Mouse (Mus musculus): ENCODE data around the gene Trim38. TPM values are rescaled to one million over a fixed set of nuclear protein-coding genes. Genes with fewer than 3 reads are reported as not detected.

The Trim38 gene
- polyA plus RNA-seq, 2 experiments: 0.06 TPM; not detected in 1

GRCm38 (mm10) chr13:23742007-23742406 lies 27.7 kb upstream of the Trim38 start:
- ATAC-seq (ENCODE audit: insufficient read depth) (no peak), DNase-seq (ENCODE audit: low read depth in 3 of 3, low spot score in 3 of 3) (no peak)
- no peaks in the 10 kb centered on the region for H3K9me3 ChIP-seq (ENCODE audit: control insufficient read depth, low read length)
- H3K9ac ChIP-seq (replicated peaks): peak overlapping the region; percentile 73
- TF ChIP-seq EP300 (IDR thresholded peaks at IDR 0.05; ENCODE audit: low read depth) (no peak), CTCF (IDR thresholded peaks at IDR 0.05; ENCODE audit: low read depth) (no peak)
- H3K27ac ChIP-seq: peak overlapping the region; percentile 87
- peak overlapping the region in 1 of 2 experiments; percentile 36; a peak in 2 of 4 replicates for H3K4me3 ChIP-seq (ENCODE audit: insufficient read depth in 1 of 2, low read depth in 2 of 2, low read length in 2 of 2)
- H3K27me3 ChIP-seq (ENCODE audit: control insufficient read depth, insufficient read depth, low read length): no peaks in the 10 kb centered on the region
- peaks cover 16 to 24% of the 10 kb centered on the region in 2 experiments for H3K4me1 ChIP-seq (replicated peaks; ENCODE audit: control insufficient read depth in 2 of 2, insufficient read depth in 2 of 2, low read length in 1 of 2)
- H3K4me2 ChIP-seq (ENCODE audit: low read depth): peak overlapping the region; percentile 94
- H3K36me3 ChIP-seq (replicated peaks; ENCODE audit: control insufficient read depth, insufficient read depth, low read depth): no peaks in the 10 kb centered on the region

- Histone ChIP-seq H3K4me2 (ENCODE audit: low read depth) (peak overlapping the region; percentile 47), H3K36me3 (replicated peaks; ENCODE audit: control insufficient read depth, insufficient read depth, low read depth) (no peaks in the 10 kb centered on the region), H3K27me3 (ENCODE audit: control insufficient read depth, insufficient read depth, low read length) (no peaks in the 10 kb centered on the region), H3K9me3 (ENCODE audit: control insufficient read depth, low read length) (no peaks in the 10 kb centered on the region), H3K4me3 (ENCODE audit: insufficient read depth in 1 of 2, low read depth in 2 of 2, low read length in 2 of 2) (peak overlapping the region in 1 of 2 experiments; percentile 28; a peak in 3 of 4 replicates), H3K4me1 (replicated peaks; ENCODE audit: control insufficient read depth in 2 of 2, insufficient read depth in 2 of 2, low read length in 1 of 2) (peaks cover 15 to 27% of the 10 kb centered on the region in 2 experiments), H3K9ac (replicated peaks) (peak overlapping the region; percentile 52), H3K27ac (peak overlapping the region; percentile 85)
- ATAC-seq (ENCODE audit: insufficient read depth) (no peak), DNase-seq (ENCODE audit: low read depth in 3 of 3, low spot score in 3 of 3) (no peak)
- 87% methylated on average over 5 of the region's 5 CpGs for WGBS (ENCODE audit: insufficient replicate concordance)
- no peak for TF ChIP-seq EP300 (IDR thresholded peaks at IDR 0.05; ENCODE audit: low read depth)
- TF ChIP-seq CTCF (IDR thresholded peaks at IDR 0.05; ENCODE audit: low read depth): no peak
Measured at GRCm38 (mm10) chr13:23743215-23743614, 26.5 kb upstream of the Trim38 start.

GRCm38 (mm10) chr13:23743963-23744362 lies 25.8 kb upstream of the Trim38 start:
- peak overlapping the region; percentile 89 for H3K4me2 ChIP-seq (ENCODE audit: low read depth)
- H3K27ac ChIP-seq: peak overlapping the region; percentile 100
- WGBS (ENCODE audit: insufficient replicate concordance): 47% methylated on average over 4 of the region's 4 CpGs
- H3K9me3 ChIP-seq (ENCODE audit: control insufficient read depth, low read length): no peaks in the 10 kb centered on the region
- no peak for TF ChIP-seq CTCF (IDR thresholded peaks at IDR 0.05; ENCODE audit: low read depth)
- TF ChIP-seq EP300 (IDR thresholded peaks at IDR 0.05; ENCODE audit: low read depth): 0 out of 2 replicates have a peak, but pooled peaks have one; percentile 4
- DNase-seq (ENCODE audit: low read depth in 3 of 3, low spot score in 3 of 3): no peak
- H3K9ac ChIP-seq (replicated peaks): peak overlapping the region; percentile 95
- H3K27me3 ChIP-seq (ENCODE audit: control insufficient read depth, insufficient read depth, low read length): no peaks in the 10 kb centered on the region
- H3K4me1 ChIP-seq (replicated peaks; ENCODE audit: control insufficient read depth in 2 of 2, insufficient read depth in 2 of 2, low read length in 1 of 2): peaks cover 20 to 30% of the 10 kb centered on the region in 2 experiments
- no peak for ATAC-seq (ENCODE audit: insufficient read depth)
- H3K36me3 ChIP-seq (replicated peaks; ENCODE audit: control insufficient read depth, insufficient read depth, low read depth): no peaks in the 10 kb centered on the region
- peak overlapping the region; percentile 61 to 62 for H3K4me3 ChIP-seq (ENCODE audit: insufficient read depth in 1 of 2, low read depth in 2 of 2, low read length in 2 of 2)

GRCm38 (mm10) chr13:23744421-23745380 lies 25.0 kb upstream of the Trim38 start:
- peaks cover 22 to 32% of the 10 kb centered on the region in 2 experiments for H3K4me1 ChIP-seq (replicated peaks; ENCODE audit: control insufficient read depth in 2 of 2, insufficient read depth in 2 of 2, low read length in 1 of 2)

More at GRCm38 (mm10) chr13:23744421-23745380, 25.0 kb upstream of the Trim38 start:
- Histone ChIP-seq H3K27ac (peak overlapping the region; percentile 100), H3K36me3 (replicated peaks; ENCODE audit: control insufficient read depth, insufficient read depth, low read depth) (no peaks in the 10 kb centered on the region), H3K4me3 (ENCODE audit: insufficient read depth in 1 of 2, low read depth in 2 of 2, low read length in 2 of 2) (peak overlapping the region; percentile 61 to 67), H3K9me3 (ENCODE audit: control insufficient read depth, low read length) (no peaks in the 10 kb centered on the region), H3K27me3 (ENCODE audit: control insufficient read depth, insufficient read depth, low read length) (no peaks in the 10 kb centered on the region), H3K4me2 (ENCODE audit: low read depth) (peak overlapping the region; percentile 89), H3K9ac (replicated peaks) (peak overlapping the region; percentile 95)
- no peak for ATAC-seq (ENCODE audit: insufficient read depth)
- under 1% methylated on average over 13 of the region's 36 CpGs for WGBS (ENCODE audit: insufficient replicate concordance)
- peak in 1 of 3 experiments; percentile 68 for DNase-seq (ENCODE audit: low read depth in 3 of 3, low spot score in 3 of 3)
- TF ChIP-seq CTCF (IDR thresholded peaks at IDR 0.05; ENCODE audit: low read depth) (no peak), EP300 (IDR thresholded peaks at IDR 0.05; ENCODE audit: low read depth) (no peak)

All from liver, embryonic 14.5 days (tissue).